Mouse (Mus musculus) midbrain, embryonic 15.5 days (tissue): ENCODE data around the gene Gpr132. TPM values are rescaled to one million over a fixed set of nuclear protein-coding genes. Genes with fewer than 3 reads are reported as not detected.

Experiments
- ATAC-seq: fragments of 200-750 bp; cut with Nextera tagmentation; replicated peaks from 2 replicates; pipeline ENCODE4 v1.8.0; 2017; ENCODE audit warnings: moderate TSS enrichment
- H3K27ac ChIP-seq: fragments of 300-500 bp; sonication (generic); 2 replicates; pipeline ENCODE4 v1.5.1; 2015; ENCODE audit warnings: mild to moderate bottlenecking, inconsistent platforms
- H3K27me3 ChIP-seq: fragments of 300-500 bp; sonication (generic); replicated peaks from 2 replicates; pipeline ENCODE4 v1.6.1; 2015; ENCODE audit warnings: inconsistent platforms
- H3K36me3 ChIP-seq: fragments of 300-500 bp; sonication (generic); replicated peaks from 2 replicates; pipeline ENCODE4 v1.6.1; 2015; ENCODE audit warnings: inconsistent platforms
- H3K4me1 ChIP-seq: fragments of 300-500 bp; sonication (generic); 2 replicates; pipeline ENCODE4 v1.6.1; 2015; ENCODE audit warnings: inconsistent platforms
- H3K4me2 ChIP-seq: fragments of 300-500 bp; sonication (generic); 2 replicates; pipeline ENCODE4 v1.6.1; 2015; ENCODE audit warnings: inconsistent platforms, mild to moderate bottlenecking, moderate library complexity
- H3K4me3 ChIP-seq: fragments of 300-500 bp; sonication (generic); 2 replicates; pipeline ENCODE4 v1.5.1; 2015; ENCODE audit warnings: mild to moderate bottlenecking, inconsistent platforms
- H3K9ac ChIP-seq: fragments of 300-500 bp; sonication (generic); 2 replicates; pipeline ENCODE4 v1.6.1; 2015; ENCODE audit warnings: mild to moderate bottlenecking, inconsistent platforms
- H3K9me3 ChIP-seq: fragments of 300-500 bp; sonication (generic); 2 replicates; pipeline ENCODE4 v1.6.1; 2016; ENCODE audit warnings: inconsistent platforms
- WGBS: fragments of 180-500 bp; shearing (Covaris S2); methylation state at CpG from one replicate; pipeline ENCODE4 v1.1.7; 2015; ENCODE audit warnings: mixed read lengths; 5-methylcytosine and 5-hydroxymethylcytosine counted together
- polyA plus RNA-seq: library from polyadenylated mRNA; unstranded; fragments of >200 nt; fragmentation: Nextera tagmentation; extraction: Ambion mirVana; gene quantifications from 2 replicates; pipeline ENCODE4 v1.2.1, GENCODE M21; 2015

Gene Gpr132
- polyA plus RNA-seq, 1 experiment from 2014 or later = 0.06 TPM

GRCm38 (mm10) chr12:112808587-112809364 lies 59.3 kb downstream of the Gpr132 start, which contains the start of gene Clba1:
TSS of gene Clba1 (plus strand) at chr12:112808937.
- Histone ChIP-seq H3K4me3 (peak within 1 kb of the TSS; percentile 65), H3K36me3 (no peaks in the 10 kb centered on the region), H3K9me3 (no peaks in the 10 kb centered on the region), H3K4me2 (peak within 1 kb of the TSS; percentile 93), H3K4me1 (peaks cover 18% of the 10 kb centered on the region), H3K27me3 (no peaks in the 10 kb centered on the region), H3K9ac (peak within 1 kb of the TSS; percentile 65), H3K27ac (peak within 1 kb of the TSS; percentile 77)
- WGBS = under 1% methylated on average over 64 of the region's 64 CpGs
- peak; percentile 94 for ATAC-seq

- ATAC-seq = peak; percentile 57
- Histone ChIP-seq H3K4me3 (peak overlapping the region; percentile 65), H3K9me3 (no peaks in the 10 kb centered on the region), H3K27ac (peak overlapping the region; percentile 77), H3K36me3 (no peaks in the 10 kb centered on the region), H3K4me1 (peaks cover 18% of the 10 kb centered on the region), H3K4me2 (peak overlapping the region; percentile 93), H3K27me3 (no peaks in the 10 kb centered on the region), H3K9ac (peak overlapping the region; percentile 50)
- WGBS = 66% methylated on average over 5 of the region's 5 CpGs
Observed at GRCm38 (mm10) chr12:112808212-112808586, 59.8 kb downstream of the Gpr132 start.

DNA sequence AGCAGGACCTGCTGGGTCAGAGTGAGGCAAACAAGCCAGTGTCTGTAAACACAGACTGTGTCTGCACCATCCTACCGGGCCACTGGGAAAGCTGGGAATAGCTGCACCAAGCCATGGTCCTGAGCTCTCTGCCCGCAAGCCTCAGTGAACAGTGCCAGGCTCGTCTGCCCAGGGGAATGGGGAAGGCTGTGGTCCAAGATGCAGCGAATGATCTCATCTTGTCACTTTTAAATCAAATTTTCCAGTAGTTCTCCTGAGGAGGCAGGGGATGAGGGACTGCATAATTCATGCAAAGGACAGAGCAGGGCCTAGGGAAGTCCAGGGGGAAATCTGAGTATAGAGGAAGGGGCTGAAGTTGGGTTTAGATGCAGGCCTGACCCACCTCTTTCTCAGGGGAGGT lies 60.2 kb downstream of the Gpr132 start:
- no peaks in the 10 kb centered on the region for H3K27me3 ChIP-seq
- no peaks in the 10 kb centered on the region for H3K9me3 ChIP-seq
- no peak overlapping the region for H3K4me3 ChIP-seq
- peak overlapping the region; percentile 77 for H3K27ac ChIP-seq
- H3K4me1 ChIP-seq = peaks cover 18% of the 10 kb centered on the region
- no peaks in the 10 kb centered on the region for H3K36me3 ChIP-seq
- ATAC-seq = no peak
- WGBS = 73% methylated on average over 4 of the region's 4 CpGs
- H3K9ac ChIP-seq = peak overlapping the region; percentile 50; the same call in 1 of the 2 replicates
- no peak overlapping the region for H3K4me2 ChIP-seq

GRCm38 (mm10) chr12:112806044-112806443 lies 62.0 kb downstream of the Gpr132 start:
- H3K9ac ChIP-seq = no peak overlapping the region
- H3K27ac ChIP-seq = no peak overlapping the region
- no peaks in the 10 kb centered on the region for H3K9me3 ChIP-seq
- H3K4me2 ChIP-seq = no peak overlapping the region
- no peaks in the 10 kb centered on the region for H3K36me3 ChIP-seq
- no peak overlapping the region for H3K4me3 ChIP-seq
- WGBS = 78% methylated on average over 6 of the region's 6 CpGs
- H3K27me3 ChIP-seq = peaks cover 9% of the 10 kb centered on the region
- ATAC-seq = no peak
- peaks cover 29% of the 10 kb centered on the region for H3K4me1 ChIP-seq

GRCm38 (mm10) chr12:112804046-112804445 lies 64.0 kb downstream of the Gpr132 start:
- 46% methylated on average over 13 of the region's 13 CpGs for WGBS
- Histone ChIP-seq H3K36me3 (no peaks in the 10 kb centered on the region), H3K27me3 (peaks cover 15% of the 10 kb centered on the region), H3K27ac (no peak overlapping the region), H3K4me3 (no peak overlapping the region), H3K9ac (no peak overlapping the region), H3K4me2 (no peak overlapping the region), H3K4me1 (peaks cover 18% of the 10 kb centered on the region), H3K9me3 (no peaks in the 10 kb centered on the region)
- ATAC-seq = no peak

DNA sequence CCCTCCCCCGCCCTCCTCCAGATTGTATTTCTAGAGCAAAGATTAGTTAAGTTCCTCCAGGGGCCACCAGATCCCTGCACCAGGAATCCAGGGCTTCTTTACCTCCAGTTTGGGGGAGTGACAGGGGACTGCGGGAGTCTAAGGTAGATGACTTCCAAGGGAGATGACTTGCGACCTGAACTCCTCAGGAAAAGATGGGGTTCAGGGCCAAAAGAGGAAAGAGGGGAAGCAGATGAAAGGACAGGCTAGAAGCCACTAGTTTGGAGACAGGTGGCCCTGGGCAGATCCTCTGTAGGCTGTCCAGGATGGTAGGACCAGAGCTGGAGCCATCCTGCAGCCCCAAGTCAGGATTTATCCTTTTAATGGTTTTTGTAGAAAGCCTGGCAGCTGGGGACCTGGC lies 65.1 kb downstream of the Gpr132 start:
- Histone ChIP-seq H3K27me3 (peaks cover 15% of the 10 kb centered on the region), H3K4me1 (peaks cover 12% of the 10 kb centered on the region), H3K4me2 (peak overlapping the region; percentile 100), H3K4me3 (no peak overlapping the region), H3K36me3 (no peaks in the 10 kb centered on the region), H3K9me3 (no peaks in the 10 kb centered on the region), H3K27ac (no peak overlapping the region), H3K9ac (no peak overlapping the region)
- 26% methylated on average over 3 of the region's 3 CpGs for WGBS
- ATAC-seq = no peak

GRCm38 (mm10) chr12:112801864-112802846 lies 65.9 kb downstream of the Gpr132 start, which contains the start of gene Ahnak2:
TSS of gene Ahnak2 (minus strand) at chr12:112802657.
- Histone ChIP-seq H3K4me3 (peak within 1 kb of the TSS; percentile 79), H3K9me3 (no peaks in the 10 kb centered on the region), H3K4me2 (peak within 1 kb of the TSS; percentile 100), H3K36me3 (no peaks in the 10 kb centered on the region), H3K4me1 (peaks cover 11% of the 10 kb centered on the region), H3K27ac (no peak within 1 kb of the TSS), H3K27me3 (peaks cover 15% of the 10 kb centered on the region), H3K9ac (peak within 1 kb of the TSS; percentile 80)
- peak; percentile 57 for ATAC-seq
- 4% methylated on average over 67 of the region's 69 CpGs for WGBS

Other genes with a start within 250 kb of the Gpr132 start
- 3.1 and 3.6 TPM in 2 replicates for gene Adssl1, start 248.2 kb downstream of the Gpr132 start, polyA plus RNA-seq
- 51.2 and 59.2 TPM in 2 replicates for gene Siva1, start 223.5 kb downstream of the Gpr132 start, polyA plus RNA-seq
- 139 and 162 TPM in 2 replicates for gene Akt1, start 193.3 kb downstream of the Gpr132 start, polyA plus RNA-seq
- gene Zbtb42, start 189.4 kb downstream of the Gpr132 start, polyA plus RNA-seq = 1.9 and 2.5 TPM in 2 replicates
- gene Cep170b, start 147.8 kb downstream of the Gpr132 start, polyA plus RNA-seq = 51.0 and 53.7 TPM in 2 replicates
- gene Pld4, start 107.6 kb downstream of the Gpr132 start, polyA plus RNA-seq = 7.3 and 8.6 TPM in 2 replicates
- gene Ahnak2, start 65.6 kb downstream of the Gpr132 start, polyA plus RNA-seq = 1.1 and 1.3 TPM in 2 replicates
- 24.4 and 25.1 TPM in 2 replicates for gene Clba1, start 59.3 kb downstream of the Gpr132 start, polyA plus RNA-seq
- 44.1 and 50.1 TPM in 2 replicates for gene Cdca4, start 38.8 kb downstream of the Gpr132 start, polyA plus RNA-seq
- 16.4 and 18.4 TPM in 2 replicates for gene Jag2, start 61.5 kb upstream of the Gpr132 start, polyA plus RNA-seq
- 60.6 and 60.8 TPM in 2 replicates for gene Nudt14, start 73.9 kb upstream of the Gpr132 start, polyA plus RNA-seq
- 57.4 and 60.2 TPM in 2 replicates for gene Btbd6, start 108.3 kb upstream of the Gpr132 start, polyA plus RNA-seq
- gene Brf1, start 132.5 kb upstream of the Gpr132 start, polyA plus RNA-seq = 56.0 and 58.5 TPM in 2 replicates
- 34.6 and 35.1 TPM in 2 replicates for gene Pacs2, start 146.3 kb upstream of the Gpr132 start, polyA plus RNA-seq
- gene Tex22, start 206.3 kb upstream of the Gpr132 start, polyA plus RNA-seq = 0.40 TPM in 1 of 2 replicates, not detected in the other
- gene Mta1, start 230.1 kb upstream of the Gpr132 start, polyA plus RNA-seq = 17.2 and 18.1 TPM in 2 replicates